Mouse (Mus musculus): ENCODE results near the gene Olfr169. TPM values are rescaled to one million over a fixed set of nuclear protein-coding genes. Genes with fewer than 3 reads are reported as not detected.

Gene Olfr169
- not detected for polyA plus RNA-seq (2017; shearing (Covaris generic))

DNA sequence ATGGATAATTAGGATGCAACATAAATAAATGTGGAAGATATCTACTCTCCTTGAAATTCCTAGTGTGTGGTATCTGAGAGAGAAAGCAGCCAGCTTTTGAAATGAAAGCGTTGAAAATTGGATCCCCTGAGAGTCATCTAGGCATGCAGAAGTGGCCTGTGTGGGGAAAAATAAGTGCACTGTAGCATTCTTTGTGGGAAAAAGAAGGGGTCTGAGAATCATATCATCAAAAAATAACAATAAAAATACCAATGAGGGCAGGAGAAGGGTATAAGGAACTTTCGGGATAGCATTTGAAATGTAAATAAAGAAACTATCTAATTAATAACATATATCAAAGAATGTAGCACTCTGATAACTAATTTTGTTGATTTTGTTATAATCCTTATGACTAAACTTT lies at the start of gene Olfr169:
Olfr169 (minus strand) TSS at position 101 of the 400 bp plus-strand sequence.

GRCm38 (mm10) chr16:19611782-19612181 lies 40.2 kb upstream of the Olfr169 start, which contains the start of gene Olfr170:
Gene Olfr170, minus strand, starts transcription at chr16:19611882.

GRCm38 (mm10) chr16:19535455-19535854 lies 36.2 kb downstream of the Olfr169 start, which contains the start of gene Olfr168:
Gene Olfr168, minus strand, starts transcription at chr16:19535555.

GRCm38 (mm10) chr16:19522166-19522565 lies 49.4 kb downstream of the Olfr169 start, which contains the start of gene Olfr167:
Gene Olfr167, minus strand, starts transcription at chr16:19522266.

Other genes with a start within 250 kb of the Olfr169 start
- not detected for gene Olfr165, start 148.7 kb downstream of the Olfr169 start, polyA plus RNA-seq (2017; shearing (Covaris generic))
- gene Olfr166, start 88.1 kb downstream of the Olfr169 start, polyA plus RNA-seq (2017; shearing (Covaris generic)), result not detected
- not detected for gene Olfr167, start 49.5 kb downstream of the Olfr169 start, polyA plus RNA-seq (2017; shearing (Covaris generic))
- gene Olfr168, start 36.3 kb downstream of the Olfr169 start, polyA plus RNA-seq (2017; shearing (Covaris generic)), result not detected
- gene Olfr170, start 40.1 kb upstream of the Olfr169 start, polyA plus RNA-seq (2017; shearing (Covaris generic)), result not detected
- gene Olfr171, start 58.1 kb upstream of the Olfr169 start, polyA plus RNA-seq (2017; shearing (Covaris generic)), result not detected
- not detected for gene Lamp3, start 134.6 kb upstream of the Olfr169 start, polyA plus RNA-seq (2017; shearing (Covaris generic))
- gene B3gnt5, start 188.4 kb upstream of the Olfr169 start, polyA plus RNA-seq (2017; shearing (Covaris generic)), result 18.0 TPM

Data from activated CD4-positive, CD25-positive, alpha-beta regulatory T cell, adult 9 weeks (primary cell).